Mouse (Mus musculus) ES-E14 (cell line): ENCODE results near the gene Mtss1l. TPM values are rescaled to one million over a fixed set of nuclear protein-coding genes. Genes with fewer than 3 reads are reported as not detected.

ENCODE experiments used
- DNase-seq: peaks from one replicate; pipeline ENCODE4 v3.0.0-alpha.2; 2013; ENCODE audit warnings: low read depth, low spot score
- H3K27ac ChIP-seq: 2 replicates; pipeline ENCODE4 v1.5.1; 2012; ENCODE audit warnings: low read depth, mild to moderate bottlenecking, low read length, moderate library complexity, mixed read lengths; ENCODE audit not compliant: poor library complexity, insufficient read depth, severe bottlenecking
- H3K36me3 ChIP-seq: 2 replicates; pipeline ENCODE4 v1.6.1; 2012; ENCODE audit warnings: mild to moderate bottlenecking, low read length, moderate library complexity, mixed read lengths; ENCODE audit not compliant: control insufficient read depth, poor library complexity, insufficient read depth, severe bottlenecking
- H3K4me1 ChIP-seq, 2 experiments: fragments of 150-350 bp in 1 of 2; sonication (generic) in 1 of 2; 2 replicates each; pipeline ENCODE4 v1.6.1; 2012; ENCODE audit warnings: low read length in 2 of 2, mild to moderate bottlenecking in 1 of 2, mixed read lengths in 1 of 2; ENCODE audit not compliant: control insufficient read depth in 2 of 2, insufficient read depth in 2 of 2, poor library complexity in 1 of 2
- H3K4me3 ChIP-seq, 2 experiments: fragments of 150-350 bp in 1 of 2; sonication (generic) in 1 of 2; 2 replicates each; pipeline ENCODE4 v1.5.1; 2012; ENCODE audit warnings: low read length in 2 of 2, low read depth in 1 of 2, mild to moderate bottlenecking in 1 of 2, mixed read lengths in 1 of 2; ENCODE audit not compliant: insufficient read depth in 1 of 2, poor library complexity in 1 of 2, severe bottlenecking in 1 of 2
- H3K9ac ChIP-seq: 2 replicates; pipeline ENCODE4 v1.6.1; 2012; ENCODE audit warnings: low read depth, mild to moderate bottlenecking, low read length, mixed read lengths; ENCODE audit not compliant: poor library complexity, insufficient read depth, severe bottlenecking
- H3K9me3 ChIP-seq: fragments of 150-350 bp; sonication (generic); 2 replicates; pipeline ENCODE4 v1.6.1; 2012; ENCODE audit warnings: low read depth, mild to moderate bottlenecking, low read length; ENCODE audit not compliant: control insufficient read depth, insufficient read depth
- CHD2 ChIP-seq: IDR thresholded peaks from 2 replicates; pipeline ENCODE4 v1.6.1; 2014; ENCODE audit warnings: mild to moderate bottlenecking, low read depth, low read length, inconsistent platforms
- HCFC1 ChIP-seq: IDR thresholded peaks from 2 replicates; pipeline ENCODE4 v1.6.1; 2012; ENCODE audit warnings: low read length, inconsistent platforms, borderline replicate concordance; ENCODE audit not compliant: insufficient read depth
- MAFK ChIP-seq: IDR thresholded peaks from 2 replicates; pipeline ENCODE4 v1.6.1; 2014; ENCODE audit warnings: mild to moderate bottlenecking, low read depth, low read length, inconsistent platforms; ENCODE audit not compliant: insufficient read depth
- ZC3H11A ChIP-seq: IDR thresholded peaks from 2 replicates; pipeline ENCODE4 v1.6.1; 2012; ENCODE audit warnings: low read depth, mild to moderate bottlenecking, inconsistent platforms, low read length, borderline replicate concordance
- ZNF384 ChIP-seq: IDR thresholded peaks from 2 replicates; pipeline ENCODE4 v1.6.1; 2012; ENCODE audit warnings: low read depth, low read length, inconsistent platforms
- in situ Hi-C, 2 experiments: fragments of 600-800 bp; cut with MboI; formaldehyde crosslinking; loops; one replicate each; pipeline ENCODE4 v1.15.1; 2025; ENCODE audit warnings: low sequenced_read_pairs in 2 of 2, inconsistent platforms in 1 of 2; ENCODE audit not compliant: unreplicated experiment in 2 of 2
- total RNA-seq: library from RNA; depleted of rRNA; stranded (reverse); fragments of 300-350 nt; gene quantifications from 2 replicates; pipeline ENCODE4 v1.2.3, GENCODE M21; 2012

The Mtss1l gene
- total RNA-seq, 1 experiment: 3.6 TPM

DNA sequence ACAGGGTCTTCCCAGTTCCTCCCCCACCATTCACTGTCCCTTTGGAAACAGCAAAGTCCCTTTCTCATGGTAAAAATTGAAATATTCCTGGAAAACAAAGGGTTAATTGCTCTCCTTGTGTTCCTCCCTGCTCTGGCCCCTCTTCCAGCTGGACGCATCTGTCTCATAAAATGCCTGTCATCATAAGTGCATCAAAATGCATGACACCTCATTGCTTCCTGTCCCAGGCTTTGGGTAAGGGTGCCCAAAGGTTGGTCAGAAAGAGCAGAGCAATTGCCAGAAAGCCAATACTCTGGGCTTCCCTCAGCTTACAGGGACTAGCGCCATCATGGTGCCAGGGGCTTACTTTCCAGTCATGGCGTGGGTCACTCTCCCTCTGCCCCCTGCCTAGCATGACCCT lies 10.7 kb upstream of the Mtss1l start:
- H3K4me3 ChIP-seq: no peak overlapping the region
- no peak overlapping the region for H3K27ac ChIP-seq
- no peak for DNase-seq
- in situ Hi-C loops: no loop called here
- TF ChIP-seq ZC3H11A (no peak), CHD2 (no peak), ZNF384 (no peak), HCFC1 (no peak), MAFK (no peak)
- no peak overlapping the region for H3K9ac ChIP-seq
- H3K36me3 ChIP-seq: peaks cover 48% of the 10 kb centered on the region
- no peaks in the 10 kb centered on the region for H3K4me1 ChIP-seq
- H3K9me3 ChIP-seq: no peaks in the 10 kb centered on the region

- Histone ChIP-seq H3K4me1 (no peaks in the 10 kb centered on the region), H3K9me3 (no peaks in the 10 kb centered on the region), H3K4me3 (no peak overlapping the region), H3K9ac (no peak overlapping the region), H3K27ac (no peak overlapping the region), H3K36me3 (peaks cover 50% of the 10 kb centered on the region)
- TF ChIP-seq CHD2 (no peak), ZNF384 (no peak), HCFC1 (no peak), MAFK (no peak), ZC3H11A (no peak)
- DNase-seq: no peak
- in situ Hi-C loops: no loop called here
Observed at GRCm38 (mm10) chr8:110711271-110711934, 9.9 kb upstream of the Mtss1l start.

- Histone ChIP-seq H3K4me1 (no peaks in the 10 kb centered on the region), H3K9ac (no peak overlapping the region), H3K36me3 (peaks cover 50% of the 10 kb centered on the region), H3K9me3 (no peaks in the 10 kb centered on the region), H3K4me3 (no peak overlapping the region), H3K27ac (no peak overlapping the region)
- DNase-seq: no peak
- no peak for TF ChIP-seq HCFC1
- TF ChIP-seq CHD2: no peak
- no peak for TF ChIP-seq ZNF384
- no peak for TF ChIP-seq MAFK
- TF ChIP-seq ZC3H11A: no peak
- in situ Hi-C loops: no loop called here
Observed at GRCm38 (mm10) chr8:110713073-110713472, 8.2 kb upstream of the Mtss1l start.

DNA sequence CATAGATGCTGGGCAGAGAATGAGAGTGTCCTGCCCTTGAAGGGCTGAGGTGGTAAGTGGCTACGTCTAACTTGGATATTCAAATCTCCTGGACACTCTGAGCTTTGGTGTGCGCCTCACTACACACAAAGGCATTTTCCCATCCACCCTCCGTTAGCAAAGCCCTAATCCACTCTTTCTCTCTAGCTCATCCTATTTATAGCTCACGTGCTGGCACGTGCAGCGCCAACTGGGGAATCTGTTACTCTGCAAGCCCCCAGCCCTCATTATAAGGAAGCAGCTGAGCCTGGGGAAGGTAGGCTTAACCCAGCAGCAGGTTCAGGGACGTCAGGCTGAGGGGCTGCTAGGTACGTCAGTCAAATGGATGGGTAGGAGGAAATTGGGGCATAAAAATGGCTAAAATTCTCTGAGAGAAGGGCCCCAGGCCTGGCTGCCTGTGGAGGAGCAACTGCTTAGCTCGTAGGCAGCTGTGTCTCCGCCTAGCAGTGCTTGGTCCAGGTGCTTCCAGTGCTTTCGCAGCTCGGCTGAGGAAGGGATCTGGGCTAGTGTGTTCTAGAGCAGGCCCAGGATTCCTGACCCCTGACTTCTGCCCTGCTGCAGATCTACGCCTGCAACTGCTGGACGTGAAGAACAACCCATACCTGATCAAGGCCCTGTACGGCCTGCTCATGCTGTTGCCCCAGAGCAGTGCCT lies 6.3 kb upstream of the Mtss1l start:
- TF ChIP-seq ZC3H11A (no peak), CHD2 (no peak), ZNF384 (no peak), MAFK (no peak), HCFC1 (no peak)
- Histone ChIP-seq H3K4me3 (no peak overlapping the region), H3K9ac (no peak overlapping the region), H3K36me3 (peaks cover 44% of the 10 kb centered on the region), H3K27ac (no peak overlapping the region), H3K9me3 (no peaks in the 10 kb centered on the region), H3K4me1 (no peaks in the 10 kb centered on the region; a peak in 1 of 4 replicates)
- in situ Hi-C loops: no loop called here
- DNase-seq: no peak

- Histone ChIP-seq H3K9me3 (no peaks in the 10 kb centered on the region), H3K4me1 (peaks cover 2 to 6% of the 10 kb centered on the region in 2 experiments; a peak in 1 of 4 replicates), H3K36me3 (peaks cover 34% of the 10 kb centered on the region), H3K4me3 (no peak overlapping the region), H3K27ac (no peak overlapping the region), H3K9ac (no peak overlapping the region)
- DNase-seq: no peak
- no peak for TF ChIP-seq ZNF384
- TF ChIP-seq ZC3H11A: no peak
- TF ChIP-seq CHD2: no peak
- TF ChIP-seq HCFC1: no peak
- no peak for TF ChIP-seq MAFK
- in situ Hi-C loops: no loop called here
Observed at GRCm38 (mm10) chr8:110716075-110716474, 5.2 kb upstream of the Mtss1l start.
